In the genomic region with DNA sequence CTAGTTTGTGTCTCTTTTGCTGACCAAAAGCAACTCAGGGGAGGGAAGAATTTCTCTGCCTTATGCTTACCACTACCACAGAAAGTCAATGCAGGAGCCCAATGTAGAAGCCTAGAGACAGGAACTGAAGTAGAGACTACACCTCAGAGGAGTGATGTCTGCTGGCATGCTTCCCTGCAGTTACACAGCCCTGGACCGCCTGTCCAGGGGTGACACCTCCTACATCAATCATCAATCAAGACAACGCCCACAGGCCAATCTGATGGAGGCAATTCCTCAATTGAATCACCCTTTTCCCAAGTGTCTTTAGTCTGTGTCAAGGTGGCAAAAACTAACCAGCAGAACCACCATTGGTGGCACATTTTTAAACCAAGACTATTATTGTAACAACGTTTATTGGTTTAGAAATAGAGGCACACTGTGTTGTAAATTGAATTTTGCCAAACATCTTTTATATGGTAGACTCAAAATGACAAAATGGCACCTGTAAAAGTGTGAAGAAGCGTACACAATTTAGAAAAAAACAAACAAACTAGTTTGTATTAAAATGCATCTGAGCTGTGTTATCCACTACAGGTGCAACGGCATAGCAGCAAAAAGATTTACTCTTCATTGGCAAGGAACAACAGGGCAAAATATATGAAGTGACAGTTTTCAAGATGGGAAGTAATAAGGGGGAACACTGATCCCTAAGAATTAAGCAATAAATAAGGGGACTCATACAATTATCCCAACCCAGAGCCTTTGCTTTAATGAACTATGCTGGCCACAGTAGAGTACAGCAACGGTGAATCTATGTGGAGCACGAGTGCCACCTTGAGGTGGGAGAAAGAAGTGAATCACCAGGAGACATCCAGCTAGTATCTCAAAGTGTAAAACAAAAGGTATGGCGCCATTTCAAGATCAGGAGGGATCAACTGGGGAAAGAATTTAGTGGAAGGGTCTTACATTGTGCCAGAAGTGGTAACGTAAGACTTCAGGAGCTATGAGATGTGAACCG, we compare ENCODE assay signal across 8 mouse cellular contexts. TPM values are rescaled to one million over a fixed set of nuclear protein-coding genes. Genes with fewer than 3 reads are reported as not detected.
A peak's percentile ranks its signal among the peaks of the same experiment; 100 is the strongest.
DNase-seq lines count a peak whose midpoint lies in the region; ATAC-seq and TF ChIP-seq lines count a peak whose summit lies in the region.

No protein-coding gene starts in this region.

- no peak for ATAC-seq in embryonic facial prominence, embryonic 14.5 days (ENCODE audit: low read depth)
- ATAC-seq in lung, embryonic 14.5 days (ENCODE audit: insufficient read depth), result peak; percentile 74; the same call in 1 of the 2 replicates

- TF ChIP-seq CTCF in lung, embryonic 14.5 days (IDR thresholded peaks at IDR 0.05; ENCODE audit: low read depth), result peak; percentile 89

- H3K9me3 ChIP-seq in embryonic facial prominence, embryonic 14.5 days (ENCODE audit: control insufficient read depth, low read length), result peaks cover 5% of the 10 kb centered on the region; the same call in 1 of the 2 replicates
- 0 out of 2 replicates have a peak, but pooled peaks cover 3% of the 10 kb centered on the region for H3K9me3 ChIP-seq in lung, embryonic 14.5 days (ENCODE audit: low read depth, low read length)

- intact Hi-C loops in heart, postnatal 25 days (cut with DNase I), result loop anchor here (2.0 to 10.0 kb wide), 6 partner anchors 393 to 1395 kb away; no protein-coding TSS in a partner anchor

- no peaks in the 10 kb centered on the region for H3K27me3 ChIP-seq in embryonic facial prominence, embryonic 14.5 days (replicated peaks; ENCODE audit: control insufficient read depth, insufficient read depth, low read length)
- no peaks in the 10 kb centered on the region for H3K27me3 ChIP-seq in lung, embryonic 14.5 days (ENCODE audit: insufficient read depth, low read length)

- 44% methylated on average over 10 of the region's 10 CpGs for WGBS in embryonic facial prominence, embryonic 14.5 days
- 42% methylated on average over 10 of the region's 10 CpGs for WGBS in large intestine, adult 2 months
- 42% methylated on average over 10 of the region's 10 CpGs for WGBS in lung, embryonic 14.5 days

- DNase-seq in CD8-positive naive resting alpha-beta T cell, adult 2 months (ENCODE audit: low read depth in 2 of 2, low spot score in 2 of 2), result peak; percentile 35 to 49
- DNase-seq in adrenal gland, postnatal 36 days, result peak; percentile 71
- DNase-seq in embryonic facial prominence, embryonic 14.5 days (ENCODE audit: low spot score), result peak; percentile 60
- DNase-seq in heart, postnatal 25 days (ENCODE audit: low spot score), result peak; percentile 12
- DNase-seq in large intestine, adult 2 months (ENCODE audit: low read depth, low spot score), result peak; percentile 42
- peak; percentile 86 for DNase-seq in lung, embryonic 14.5 days
- peak; percentile 13 for DNase-seq in ovary, postnatal 10 days (ENCODE audit: low spot score)
- peak; percentile 29 for DNase-seq in urinary bladder, adult 2 months (ENCODE audit: low spot score)

- H3K27ac ChIP-seq in embryonic facial prominence, embryonic 14.5 days (replicated peaks; ENCODE audit: low read depth, low read length), result no peak overlapping the region
- no peak overlapping the region for H3K27ac ChIP-seq in lung, embryonic 14.5 days (ENCODE audit: low read depth)

- no peak overlapping the region for H3K4me3 ChIP-seq in embryonic facial prominence, embryonic 14.5 days (ENCODE audit: low read depth, low read length)
- no peak overlapping the region for H3K4me3 ChIP-seq in lung, embryonic 14.5 days (ENCODE audit: low read depth, low read length)

- H3K4me2 ChIP-seq in embryonic facial prominence, embryonic 14.5 days (ENCODE audit: low read depth, low read length), result no peak overlapping the region
- H3K4me2 ChIP-seq in lung, embryonic 14.5 days, result no peak overlapping the region

- H3K9ac ChIP-seq in embryonic facial prominence, embryonic 14.5 days (ENCODE audit: low read depth, low read length), result no peak overlapping the region
- no peak overlapping the region for H3K9ac ChIP-seq in lung, embryonic 14.5 days

- no peaks in the 10 kb centered on the region for H3K4me1 ChIP-seq in embryonic facial prominence, embryonic 14.5 days (ENCODE audit: control insufficient read depth, insufficient read depth, low read length)
- no peaks in the 10 kb centered on the region for H3K4me1 ChIP-seq in lung, embryonic 14.5 days (ENCODE audit: insufficient read depth)

- no peaks in the 10 kb centered on the region for H3K36me3 ChIP-seq in embryonic facial prominence, embryonic 14.5 days (ENCODE audit: control insufficient read depth, insufficient read depth, low read length)
- no peaks in the 10 kb centered on the region for H3K36me3 ChIP-seq in lung, embryonic 14.5 days (ENCODE audit: insufficient read depth)

RNA-seq across cellular contexts. Expression of a gene that starts 29.8 kb away (rescaled TPM):
- total RNA-seq in adrenal gland, postnatal 36 days (2021), result 10 to 100 TPM; 41.0 to 60.2 TPM
- 66.1 and 67.8 TPM in 2 replicates for polyA plus RNA-seq in embryonic facial prominence, embryonic 14.5 days (2014; fragmentation: Nextera tagmentation; extraction: Ambion mirVana)
- 10 to 100 TPM; 17.1 to 18.1 TPM for total RNA-seq in heart, postnatal 25 days (2021)
- polyA plus RNA-seq in large intestine, adult 2 months (2012; rRNA removed), result 11.4 and 12.0 TPM in 2 replicates
- 63.5 and 65.9 TPM in 2 replicates for polyA plus RNA-seq in lung, embryonic 14.5 days (2014; fragmentation: Nextera tagmentation; extraction: Ambion mirVana)
- polyA plus RNA-seq in urinary bladder, adult 2 months (2012; rRNA removed), result 36.1 and 43.2 TPM in 2 replicates

Comparison
In these comparisons a context has a peak if more than half of its experiments do, and no peak if none do; other contexts are left out.
1. DNase-seq: peak in every context shown above with its lines; median percentile 86 in lung, embryonic 14.5 days; 71 in adrenal gland, postnatal 36 days; 60 in embryonic facial prominence, embryonic 14.5 days; 42 in CD8-positive naive resting alpha-beta T cell, adult 2 months; 42 in large intestine, adult 2 months; 29 in urinary bladder, adult 2 months; 13 in ovary, postnatal 10 days; 12 in heart, postnatal 25 days.